Mouse (Mus musculus) T-helper 1 cell (primary cell): ENCODE data around the gene Kcnip3.

Source experiments
- in situ Hi-C: fragments of 300-600 bp; cut with MboI, MseI; formaldehyde crosslinking; loops from one replicate; pipeline ENCODE4 v1.15.1; 2025; ENCODE audit warnings: high pct_unique_total_duplicates

Kcnip3 gene

DNA sequence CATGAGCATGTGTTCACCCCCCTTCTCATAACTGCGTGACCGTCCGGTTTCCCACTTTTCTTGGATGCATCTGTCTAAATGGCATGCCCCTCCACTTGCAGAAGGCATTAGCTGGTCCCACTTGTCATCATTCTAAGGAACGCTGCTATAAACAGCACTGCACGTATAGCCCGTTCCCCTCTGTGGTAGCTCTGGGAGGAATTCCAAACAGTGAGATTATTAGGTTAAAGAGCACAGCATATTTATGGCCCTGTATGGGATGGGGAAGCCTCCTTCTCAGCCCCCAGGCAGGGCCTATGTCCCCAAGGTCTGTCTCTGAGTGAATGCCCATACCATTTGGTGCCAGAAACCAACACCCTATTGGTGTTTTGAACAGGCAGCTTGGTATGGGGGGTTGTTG lies 110.8 kb downstream of the Kcnip3 start:
- in situ Hi-C loops, result no loop called here
